Mouse (Mus musculus) thymus, adult 2 months (tissue): ENCODE data around the gene Dgki. TPM values are rescaled to one million over a fixed set of nuclear protein-coding genes. Genes with fewer than 3 reads are reported as not detected.

ENCODE experiments used
- DNase-seq: peaks from one replicate; pipeline ENCODE4 v3.0.0; 2021
- H3K27ac ChIP-seq: fragments of 200-500 bp; 2 replicates; pipeline ENCODE4 v1.5.1; 2012; ENCODE audit warnings: low read length, control low read depth; ENCODE audit not compliant: control insufficient read depth, insufficient read depth
- H3K27me3 ChIP-seq: fragments of 200-500 bp; 2 replicates; pipeline ENCODE4 v1.6.1; 2012; ENCODE audit warnings: mild to moderate bottlenecking, low read length, moderate library complexity, mixed read lengths; ENCODE audit not compliant: control insufficient read depth, insufficient read depth
- H3K36me3 ChIP-seq: fragments of 200-500 bp; 2 replicates; pipeline ENCODE4 v1.6.1; 2012; ENCODE audit warnings: mild to moderate bottlenecking, low read length, moderate library complexity; ENCODE audit not compliant: control insufficient read depth, insufficient read depth
- H3K4me1 ChIP-seq: fragments of 200-500 bp; replicated peaks from 2 replicates; pipeline ENCODE4 v1.6.1; 2012; ENCODE audit warnings: low read length; ENCODE audit not compliant: control insufficient read depth, insufficient read depth
- H3K4me3 ChIP-seq: fragments of 200-500 bp; 2 replicates; pipeline ENCODE4 v1.5.1; 2012; ENCODE audit warnings: mild to moderate bottlenecking, low read length, control low read depth, moderate library complexity; ENCODE audit not compliant: control insufficient read depth, insufficient read depth
- CTCF ChIP-seq: fragments of 200-500 bp; IDR thresholded peaks from 2 replicates; pipeline ENCODE4 v1.5.1; 2012; ENCODE audit warnings: mild to moderate bottlenecking, control low read depth, low read length, moderate library complexity, borderline replicate concordance; ENCODE audit not compliant: control insufficient read depth, poor library complexity, insufficient read depth; ENCODE audit errors: extremely low read depth
- POLR2A ChIP-seq: fragments of 200-500 bp; IDR thresholded peaks from 2 replicates; pipeline ENCODE4 v1.6.1; 2012; ENCODE audit warnings: mild to moderate bottlenecking, low read length, control low read depth, moderate library complexity; ENCODE audit not compliant: control insufficient read depth, poor library complexity, insufficient read depth; ENCODE audit errors: extremely low read depth
- WGBS: fragments of 180-500 bp; shearing (Covaris S2); methylation state at CpG from one replicate; pipeline ENCODE4 v1.1.7; 2018; 5-methylcytosine and 5-hydroxymethylcytosine counted together
- polyA plus RNA-seq: library from polyadenylated mRNA; depleted of rRNA; stranded (reverse); fragments of >200 nt; gene quantifications from 2 replicates; pipeline ENCODE4 v1.2.3, GENCODE M21; 2012

Dgki gene
- polyA plus RNA-seq, 1 experiment = 0.15 TPM

DNA sequence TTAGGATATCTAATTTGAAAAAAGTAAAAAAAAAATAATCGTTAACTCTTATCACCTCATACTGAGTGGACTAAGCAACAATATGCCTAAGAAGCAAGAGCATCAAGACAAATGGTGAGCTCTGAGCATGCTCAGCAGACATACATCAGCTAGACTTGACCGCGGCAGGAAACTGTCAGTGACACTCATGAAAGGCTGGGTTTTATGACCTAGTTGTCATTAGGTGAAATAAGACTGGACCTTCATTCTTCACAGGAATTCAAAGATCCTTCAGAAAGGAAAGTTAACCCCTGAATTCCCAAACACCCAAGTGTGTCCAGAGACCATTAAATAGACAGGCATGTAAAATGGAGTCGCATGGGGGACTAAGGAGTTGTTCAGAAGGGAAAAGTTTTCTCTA lies 422.6 kb downstream of the Dgki start:
- 76% methylated on average over 4 of the region's 4 CpGs for WGBS
- TF ChIP-seq CTCF (no peak), POLR2A (no peak)
- H3K4me3 ChIP-seq = no peak overlapping the region
- H3K27me3 ChIP-seq = no peaks in the 10 kb centered on the region
- H3K4me1 ChIP-seq = no peaks in the 10 kb centered on the region
- H3K27ac ChIP-seq = no peak overlapping the region
- no peaks in the 10 kb centered on the region for H3K36me3 ChIP-seq
- no peak for DNase-seq

DNA sequence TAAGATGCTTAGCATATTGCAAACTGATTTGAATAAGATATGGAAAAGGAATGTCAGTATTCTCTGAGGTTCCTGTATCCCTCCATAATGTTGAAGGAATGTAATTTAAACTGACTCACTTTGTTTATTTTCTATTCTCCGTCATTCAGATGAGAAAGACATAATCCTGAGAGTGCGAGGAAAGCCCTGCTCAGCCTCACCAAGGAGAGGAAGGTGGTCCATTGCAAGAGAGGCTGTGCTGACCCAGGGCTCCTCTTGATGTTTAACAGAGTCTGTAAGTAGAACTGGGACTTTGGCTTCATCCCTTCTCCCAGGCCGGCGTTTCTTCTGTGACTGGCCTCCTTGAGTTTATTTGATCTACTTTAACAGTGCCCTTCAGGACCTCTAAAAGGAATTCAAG lies 423.6 kb downstream of the Dgki start:
- TF ChIP-seq POLR2A (no peak), CTCF (no peak)
- DNase-seq = no peak
- Histone ChIP-seq H3K27me3 (no peaks in the 10 kb centered on the region), H3K27ac (no peak overlapping the region), H3K4me1 (no peaks in the 10 kb centered on the region), H3K4me3 (no peak overlapping the region), H3K36me3 (no peaks in the 10 kb centered on the region)
- 89% methylated on average over 4 of the region's 4 CpGs for WGBS

DNA sequence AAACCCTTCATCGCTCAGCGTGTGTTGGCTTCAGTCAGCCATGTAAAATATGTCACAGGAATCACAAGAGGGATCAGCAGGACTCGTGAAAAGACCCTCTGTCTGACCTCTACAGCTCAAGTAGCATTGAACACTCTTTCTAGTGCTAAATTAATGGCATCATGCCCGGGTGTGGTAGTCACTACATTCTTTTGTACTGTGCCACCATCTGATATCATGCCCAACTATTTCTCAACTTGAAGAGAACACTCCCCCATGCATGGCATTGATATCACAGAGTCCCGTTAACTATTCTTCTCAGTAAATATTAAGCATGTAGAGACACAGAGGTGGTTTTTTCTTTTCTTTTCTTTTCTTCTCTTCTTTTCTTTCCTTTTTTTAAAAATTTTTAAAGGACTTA lies 424.1 kb downstream of the Dgki start:
- WGBS = 89% methylated on average over 5 of the region's 5 CpGs

DNA sequence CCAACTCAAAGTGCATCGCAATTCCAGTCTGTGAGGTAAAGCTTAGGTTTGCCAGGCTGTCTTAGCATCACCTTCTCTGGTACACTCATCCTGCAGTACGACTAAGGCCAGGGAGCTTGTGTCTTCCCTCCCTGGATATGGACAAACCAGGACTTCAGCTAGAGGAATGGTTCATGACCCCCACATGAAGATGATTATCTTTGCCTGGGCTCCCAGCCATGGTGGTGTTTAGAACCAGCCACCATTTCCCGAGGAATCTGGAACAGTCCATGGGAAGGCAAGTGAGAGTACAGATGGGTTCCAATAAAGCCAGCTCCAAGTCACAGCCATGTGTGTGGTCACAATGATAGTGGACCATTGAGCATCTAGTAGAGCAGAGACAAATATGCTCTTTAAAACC lies 427.1 kb downstream of the Dgki start:
- no peak for DNase-seq
- H3K27ac ChIP-seq = no peak overlapping the region
- H3K27me3 ChIP-seq = no peaks in the 10 kb centered on the region
- TF ChIP-seq CTCF = no peak
- no peak for TF ChIP-seq POLR2A
- no peak overlapping the region for H3K4me3 ChIP-seq
- H3K36me3 ChIP-seq = no peaks in the 10 kb centered on the region
- no peaks in the 10 kb centered on the region for H3K4me1 ChIP-seq
- 86% methylated on average over 3 of the region's 3 CpGs for WGBS

More for the DNA sequence above, 424.1 kb downstream of the Dgki start:
- Histone ChIP-seq H3K27ac (no peak overlapping the region), H3K36me3 (no peaks in the 10 kb centered on the region), H3K4me1 (no peaks in the 10 kb centered on the region), H3K27me3 (no peaks in the 10 kb centered on the region), H3K4me3 (no peak overlapping the region)
- DNase-seq = no peak
- TF ChIP-seq CTCF = no peak
- no peak for TF ChIP-seq POLR2A

DNA sequence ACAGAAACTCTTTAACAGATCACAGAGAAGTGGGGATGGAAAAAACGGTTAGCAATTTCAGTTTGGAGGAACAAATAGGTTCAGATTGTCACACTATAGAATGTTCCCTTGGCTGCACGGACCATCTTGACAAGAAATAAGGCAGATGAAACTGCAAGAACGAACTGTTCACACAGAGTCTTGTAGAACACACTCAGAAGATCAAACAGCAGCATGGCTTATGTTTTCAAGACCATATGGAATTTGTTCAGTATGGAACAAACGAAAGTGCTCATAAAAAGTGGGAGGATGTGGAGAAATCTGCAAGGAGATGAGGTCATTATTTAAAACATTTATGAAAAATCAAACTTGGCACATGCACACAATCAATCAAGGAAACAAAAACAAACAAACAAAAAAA lies 431.8 kb downstream of the Dgki start:
- no peak for DNase-seq
- H3K27me3 ChIP-seq = no peaks in the 10 kb centered on the region
- no peak overlapping the region for H3K27ac ChIP-seq
- 79% methylated on average over 4 of the region's 4 CpGs for WGBS
- H3K4me1 ChIP-seq = no peaks in the 10 kb centered on the region
- no peak for TF ChIP-seq POLR2A
- H3K36me3 ChIP-seq = no peaks in the 10 kb centered on the region
- H3K4me3 ChIP-seq = no peak overlapping the region

DNA sequence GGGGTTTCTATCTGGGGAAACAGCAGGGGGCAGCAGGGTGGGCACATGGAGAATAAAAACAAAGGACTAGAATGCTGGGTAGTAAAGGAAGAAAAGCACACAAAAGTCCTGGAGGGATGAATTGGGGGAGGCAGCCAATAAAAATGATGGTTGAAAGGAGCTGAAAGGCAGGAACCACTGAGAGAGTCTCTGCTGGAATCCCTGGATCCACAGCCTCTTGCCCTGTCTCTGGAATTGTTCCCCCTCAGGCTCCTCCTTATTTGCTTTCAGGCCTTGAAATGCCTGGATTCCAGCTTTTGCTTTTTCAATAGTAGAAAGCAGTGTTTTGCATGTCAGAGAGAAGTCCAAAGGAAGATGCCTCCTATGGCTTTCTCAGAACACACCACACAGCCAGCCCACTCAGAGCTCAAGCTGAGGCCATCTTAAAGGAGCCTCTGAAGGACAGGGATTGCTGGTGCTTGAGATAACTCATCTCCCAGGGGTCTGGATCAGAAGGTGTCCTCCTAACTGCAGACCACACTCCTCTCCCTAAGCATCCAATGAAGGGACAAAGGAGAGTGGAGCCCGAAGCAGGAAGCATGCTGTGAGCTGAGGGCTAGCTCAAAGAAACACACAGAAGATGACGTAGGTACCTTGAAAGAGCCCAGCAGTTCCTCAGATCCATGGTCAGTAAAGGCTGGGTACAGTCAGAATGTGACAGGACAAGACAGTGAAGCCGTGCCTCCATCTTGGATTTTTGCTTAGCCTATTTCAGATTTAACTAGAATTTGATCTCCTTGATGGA lies 441.5 kb downstream of the Dgki start:
- no peaks in the 10 kb centered on the region for H3K4me1 ChIP-seq
- DNase-seq = no peak
- WGBS = 89% methylated on average over 3 of the region's 3 CpGs
- no peaks in the 10 kb centered on the region for H3K27me3 ChIP-seq
- TF ChIP-seq POLR2A (no peak), CTCF (no peak)
- H3K27ac ChIP-seq = no peak overlapping the region
- H3K36me3 ChIP-seq = no peaks in the 10 kb centered on the region
- no peak overlapping the region for H3K4me3 ChIP-seq

DNA sequence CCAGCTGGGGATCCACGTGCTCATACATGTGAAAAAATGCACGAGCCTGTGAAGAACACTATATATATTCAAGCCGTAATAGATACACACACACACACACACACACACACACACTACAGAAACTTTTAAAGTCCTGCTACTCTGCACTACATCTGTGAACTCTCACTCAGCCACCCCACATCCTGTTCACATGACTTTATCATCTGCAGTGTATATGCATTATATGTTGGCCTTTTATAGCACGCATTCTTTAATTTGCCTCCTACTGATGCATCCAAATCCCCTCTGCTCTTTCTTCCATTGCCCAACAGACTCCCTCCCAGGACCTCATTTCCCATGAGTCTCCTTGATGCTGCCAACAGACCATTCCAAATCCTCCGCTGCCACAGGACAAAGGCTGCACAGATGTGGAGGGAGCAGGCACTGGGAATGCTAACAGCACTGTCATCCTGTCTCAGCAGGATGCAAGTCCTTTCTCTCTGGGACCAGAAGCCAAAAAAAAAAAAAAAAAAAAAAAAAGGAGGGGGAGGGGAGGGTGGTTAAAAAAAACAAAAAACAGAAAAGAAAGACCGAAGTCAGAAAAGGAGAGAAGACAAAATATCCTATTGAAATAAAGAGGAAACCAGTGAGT lies 442.2 kb downstream of the Dgki start:
- TF ChIP-seq CTCF (no peak), POLR2A (no peak)
- no peaks in the 10 kb centered on the region for H3K27me3 ChIP-seq
- no peak for DNase-seq
- no peaks in the 10 kb centered on the region for H3K36me3 ChIP-seq
- 79% methylated on average over 6 of the region's 6 CpGs for WGBS
- no peak overlapping the region for H3K27ac ChIP-seq
- no peak overlapping the region for H3K4me3 ChIP-seq
- no peaks in the 10 kb centered on the region for H3K4me1 ChIP-seq
